Mouse (Mus musculus): ENCODE measurements around the gene Vip.

DNA sequence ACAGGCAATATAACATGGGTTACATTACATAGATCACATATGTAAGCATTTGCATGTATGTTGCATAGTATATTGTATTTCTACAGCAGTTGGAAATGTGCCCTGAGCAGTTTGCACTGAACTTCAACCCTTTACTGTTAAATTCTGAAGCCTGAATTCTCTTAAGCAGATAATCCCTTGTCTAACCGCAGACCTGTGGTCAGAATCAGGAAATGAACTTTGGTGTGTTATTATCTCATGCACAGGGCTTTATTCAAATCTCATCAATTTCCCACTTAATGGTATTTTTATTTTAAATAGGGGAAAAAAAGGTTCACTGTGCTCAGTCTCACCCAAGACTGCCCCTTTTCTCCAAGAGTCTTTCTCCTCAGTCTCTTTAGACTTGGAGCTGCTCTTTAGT is 55.3 kb downstream of the Vip start:
- TF ChIP-seq CTCF (IDR thresholded peaks at IDR 0.05; ENCODE audit: low read depth) (no peak), EP300 (IDR thresholded peaks at IDR 0.05; ENCODE audit: low read depth) (no peak)
